Mouse (Mus musculus) cortical plate, adult 2 months (tissue): Measurements from ENCODE around the gene Trmt61a.
A peak's percentile ranks its signal among the peaks of the same experiment; 100 is the strongest.

Experiments
- CTCF ChIP-seq: fragments of 200-500 bp; IDR thresholded peaks from 2 replicates; pipeline ENCODE4 v1.5.1; 2011; ENCODE audit warnings: mild to moderate bottlenecking, control low read depth, low read length; ENCODE audit not compliant: insufficient read depth; ENCODE audit errors: extremely low read depth
- POLR2A ChIP-seq: fragments of 200-500 bp; IDR thresholded peaks from 2 replicates; pipeline ENCODE4 v1.6.1; 2011; ENCODE audit warnings: mild to moderate bottlenecking, low read length, control low read depth; ENCODE audit not compliant: insufficient read depth; ENCODE audit errors: extremely low read depth

GRCm38 (mm10) chr12:111653434-111653833, 24.5 kb upstream of the Trmt61a start:
- TF ChIP-seq POLR2A = no peak
- peak; percentile 90 for TF ChIP-seq CTCF
